Mouse (Mus musculus) spleen, adult 10 weeks (tissue): ENCODE measurements around the gene Rccd1. TPM values are rescaled to one million over a fixed set of nuclear protein-coding genes. Genes with fewer than 3 reads are reported as not detected.

Experiments used
- polyA plus RNA-seq: library from polyadenylated mRNA; stranded (reverse); fragments of 350-450 nt; fragmentation: Illumina TruSeq; extraction: RNeasy Lipid Tissue Mini Kit (QIAGEN cat#74804); gene quantifications from one replicate; pipeline ENCODE4 v1.2.3, GENCODE M21; 2015; ENCODE audit warnings: low replicate concordance; ENCODE audit not compliant: insufficient read depth

The Rccd1 gene
- 39.0 TPM for polyA plus RNA-seq

DNA sequence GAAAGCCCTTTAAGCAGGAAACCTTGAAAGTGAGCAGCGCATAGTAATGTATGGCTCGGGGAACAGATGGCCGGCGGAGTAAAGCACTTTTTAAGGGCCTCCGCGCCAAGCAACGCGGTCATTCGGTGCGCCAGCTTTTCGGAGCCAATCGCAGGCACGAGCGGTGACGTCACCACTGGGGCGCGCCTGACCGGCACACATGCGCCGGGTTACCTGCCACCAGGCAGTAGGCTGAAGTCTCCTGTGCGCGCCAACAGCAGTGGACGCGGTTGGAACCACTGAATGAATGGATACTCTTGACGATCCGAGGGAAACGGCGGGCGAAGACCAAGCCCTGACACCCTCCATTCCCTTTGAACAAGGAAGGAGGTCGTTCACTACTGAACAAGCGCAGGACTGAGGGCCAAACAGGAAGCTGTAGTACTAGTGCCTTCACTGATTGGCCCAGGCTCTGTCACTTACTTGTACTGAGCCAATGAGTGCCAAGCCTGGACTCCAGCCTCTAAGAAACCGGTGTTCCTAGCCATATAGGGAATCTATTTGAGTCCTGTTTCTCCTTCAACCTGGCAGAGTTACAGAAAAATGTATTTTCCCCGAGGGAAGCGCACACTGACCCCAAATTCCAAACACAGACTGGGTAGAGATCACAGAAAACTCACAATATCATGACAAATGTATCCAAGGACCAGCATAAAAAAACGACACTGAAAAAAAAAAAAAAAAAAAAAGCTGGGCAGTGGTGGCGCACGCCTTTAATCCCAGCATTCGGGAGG, at the start of gene Rccd1:
Rccd1 (minus strand) TSS at position 412 of the 773 bp plus-strand sequence.

DNA sequence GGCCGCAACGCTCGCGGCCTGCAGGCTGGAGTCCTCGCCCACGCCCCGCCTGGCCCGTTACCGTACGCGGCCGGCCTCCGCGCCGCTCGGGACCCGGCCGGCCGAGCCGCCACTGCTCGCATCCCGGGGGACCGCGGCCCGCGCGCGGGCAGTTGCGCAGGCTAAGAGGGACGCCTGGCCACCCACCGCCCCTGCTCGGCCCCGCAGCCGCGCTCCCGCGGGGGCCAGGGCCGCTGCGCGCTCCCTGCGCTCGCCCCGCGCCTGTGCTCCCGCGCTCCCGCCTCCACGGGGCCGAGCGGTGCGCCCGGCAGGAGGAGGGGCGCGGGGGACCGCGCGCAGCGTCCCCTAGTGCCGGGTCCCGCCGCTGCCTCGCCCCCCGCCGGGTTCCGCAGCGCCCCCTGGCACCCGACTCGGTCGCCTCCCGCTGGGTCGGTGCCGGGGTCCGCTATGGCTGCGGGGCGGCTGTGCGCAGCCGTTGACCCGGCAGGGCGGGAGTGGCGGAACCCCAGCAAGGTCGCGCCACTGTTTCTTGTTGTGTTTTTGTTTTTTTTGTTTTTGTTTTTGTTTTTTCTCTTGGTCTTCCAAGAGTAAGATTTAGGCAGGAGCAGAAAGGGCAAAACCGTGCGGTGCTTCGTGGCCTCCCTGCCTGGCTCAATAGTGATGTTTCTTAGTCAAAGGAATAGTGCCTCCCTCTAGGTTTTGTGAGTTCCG, 46.9 kb upstream of the Rccd1 start, which contains the start of gene Man2a2:
Man2a2 (minus strand) TSS at position 335 of the 711 bp plus-strand sequence.

DNA sequence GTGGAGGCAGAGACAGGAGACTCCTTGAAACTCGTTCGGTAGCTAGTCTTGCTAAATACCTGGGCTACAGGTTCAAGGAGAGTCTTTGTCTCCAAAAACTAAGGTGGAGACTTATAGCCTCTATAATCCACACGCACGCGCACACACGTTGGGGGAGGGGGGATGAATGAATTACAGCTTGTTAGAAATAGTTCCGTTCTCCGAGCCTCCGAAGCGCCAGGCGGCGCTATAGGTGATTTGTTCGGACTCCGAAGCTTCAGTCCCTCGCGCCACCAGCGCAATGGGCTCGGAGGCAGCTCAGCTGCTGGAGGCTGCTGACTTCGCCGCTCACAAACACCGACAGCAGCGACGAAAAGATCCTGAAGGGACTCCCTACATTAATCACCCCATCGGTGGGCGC, 18.6 kb upstream of the Rccd1 start, which contains the start of gene Hddc3:
Hddc3 (plus strand) TSS at position 247 of the 400 bp plus-strand sequence.

DNA sequence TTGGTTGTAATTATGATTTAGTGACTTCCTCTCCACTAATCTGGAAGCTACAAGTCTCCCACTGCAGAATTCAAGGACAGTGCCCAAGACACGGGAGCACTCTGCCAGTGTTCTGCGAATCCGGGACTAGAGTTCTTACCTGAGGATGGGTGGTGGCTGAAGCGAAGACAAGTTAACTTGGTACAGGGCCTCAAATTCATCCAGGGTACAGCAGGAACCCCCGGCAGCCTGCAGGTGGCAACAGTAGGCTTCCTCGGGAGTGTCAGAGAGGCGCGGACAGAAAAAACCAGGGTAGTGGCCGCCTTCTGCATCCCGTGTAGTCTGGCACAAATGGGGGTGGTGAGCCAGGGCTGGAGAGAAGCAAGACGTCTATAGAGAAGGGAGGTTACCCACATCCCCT, 16.5 kb upstream of the Rccd1 start, which contains the start of gene Unc45a:
Unc45a (minus strand) TSS at position 213 of the 400 bp plus-strand sequence.

DNA sequence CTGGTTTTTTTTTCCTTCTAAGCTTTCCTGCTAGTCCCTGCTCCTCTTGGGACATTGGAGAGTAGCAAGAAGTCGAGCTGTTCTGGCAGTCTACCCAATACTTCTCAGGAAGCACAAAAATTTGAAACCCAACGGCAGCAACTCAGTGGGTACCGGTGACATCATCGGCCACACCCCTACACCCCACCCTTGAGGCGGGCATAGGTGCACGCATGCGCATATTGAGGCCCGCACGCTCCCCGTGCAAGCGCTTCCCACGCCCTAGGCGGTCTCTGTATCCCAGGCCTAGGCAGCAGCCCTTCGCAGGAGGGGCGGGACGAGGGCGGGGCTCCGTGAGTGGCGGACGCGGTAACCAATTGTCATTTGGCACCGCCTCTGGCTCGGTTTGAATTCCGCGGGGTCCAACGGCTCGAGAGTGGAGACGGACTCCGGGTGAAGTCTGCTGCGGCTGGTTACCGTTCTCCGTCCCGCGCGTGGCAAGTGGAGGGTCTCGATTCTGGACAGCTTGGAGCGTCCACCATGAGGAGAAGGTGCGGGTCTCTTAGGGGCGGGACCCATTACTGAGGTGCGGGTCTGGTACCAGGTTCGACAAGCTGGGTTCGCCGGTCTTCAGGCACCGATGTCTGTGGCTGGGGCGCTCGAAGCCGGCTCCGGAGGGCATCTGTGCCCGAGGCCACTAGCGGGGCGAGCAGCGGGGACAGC, 30.0 kb downstream of the Rccd1 start, which contains the start of gene Prc1:
Prc1 (plus strand) TSS at position 389 of the 702 bp plus-strand sequence.

DNA sequence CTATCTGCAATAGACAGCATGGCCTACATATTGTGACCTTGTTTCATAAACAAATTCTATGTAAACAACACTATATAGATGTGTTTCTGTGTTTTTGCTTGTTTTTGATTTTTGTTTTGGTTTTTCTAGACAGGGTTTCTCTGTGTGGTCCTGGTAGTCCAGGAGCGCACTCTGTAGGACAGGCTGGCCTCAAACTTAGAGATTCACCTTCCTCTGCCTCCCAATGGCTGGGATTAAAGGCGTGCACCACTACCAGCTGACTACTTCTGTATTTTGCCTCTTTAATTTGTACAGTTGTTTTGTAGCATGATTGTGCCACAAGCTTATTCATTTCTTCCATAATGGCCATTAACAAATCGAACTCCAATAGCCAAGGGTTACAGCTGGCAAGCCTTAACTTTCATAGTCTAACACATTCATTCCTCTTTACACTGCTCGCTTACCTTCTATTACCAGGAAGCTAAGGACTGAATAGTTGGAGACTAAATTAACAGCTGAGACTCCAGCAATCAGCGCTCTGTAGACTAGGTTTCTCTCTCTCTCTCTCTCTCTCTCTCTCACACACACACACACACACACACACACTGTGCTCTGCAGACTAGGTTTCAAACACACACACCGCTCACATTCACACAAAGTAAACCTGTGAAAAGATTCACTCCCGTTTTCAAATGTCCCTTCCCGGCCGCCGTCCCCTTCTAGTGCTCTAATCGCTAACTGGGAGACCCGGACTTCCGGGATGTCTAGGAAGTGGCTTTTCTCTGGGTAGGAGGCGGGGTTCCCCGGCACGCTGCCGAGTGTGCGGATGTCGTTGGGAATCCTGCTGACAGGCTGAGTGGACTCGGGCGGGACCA, 55.1 kb downstream of the Rccd1 start, which contains the start of gene Vps33b:
Vps33b (plus strand) TSS at position 753 of the 854 bp plus-strand sequence.

DNA sequence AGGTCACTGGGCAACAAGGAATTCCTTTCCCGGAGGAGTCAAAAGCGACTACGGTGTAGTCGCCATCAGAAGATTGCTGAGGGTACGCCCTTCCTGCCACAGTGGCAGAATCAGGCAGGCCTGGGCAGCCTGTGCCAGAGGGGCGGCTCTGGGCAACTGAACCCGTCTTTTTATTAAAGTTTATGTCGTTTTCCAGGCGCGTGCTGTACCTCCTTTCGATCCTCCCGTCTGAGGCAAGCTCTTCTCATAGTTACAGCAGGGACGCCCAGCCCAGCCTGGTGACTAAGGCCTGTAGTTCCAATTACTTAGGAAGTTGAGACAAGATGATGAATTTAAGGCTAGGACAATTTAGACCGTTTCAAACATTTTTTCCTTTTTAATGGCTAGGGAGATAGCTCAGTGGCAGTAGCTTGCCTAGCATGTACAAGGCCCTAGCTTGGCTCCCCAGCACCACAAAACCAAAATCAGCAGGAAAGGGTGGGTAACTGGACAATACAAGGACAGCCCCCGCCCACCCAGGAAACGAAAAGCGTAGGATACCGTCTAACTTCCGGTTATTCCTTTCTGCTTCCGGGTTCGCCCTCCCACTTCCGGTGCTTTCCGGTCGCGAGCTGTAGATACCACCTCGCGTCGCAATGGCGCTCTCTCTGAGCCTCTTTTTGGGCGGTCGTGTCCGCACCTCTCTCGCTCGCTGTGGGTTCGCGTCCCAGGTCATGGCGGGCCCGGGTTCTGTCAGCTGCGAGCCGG, 63.5 kb downstream of the Rccd1 start, which contains the start of gene Ngrn:
Ngrn (plus strand) TSS at position 591 of the 747 bp plus-strand sequence.

DNA sequence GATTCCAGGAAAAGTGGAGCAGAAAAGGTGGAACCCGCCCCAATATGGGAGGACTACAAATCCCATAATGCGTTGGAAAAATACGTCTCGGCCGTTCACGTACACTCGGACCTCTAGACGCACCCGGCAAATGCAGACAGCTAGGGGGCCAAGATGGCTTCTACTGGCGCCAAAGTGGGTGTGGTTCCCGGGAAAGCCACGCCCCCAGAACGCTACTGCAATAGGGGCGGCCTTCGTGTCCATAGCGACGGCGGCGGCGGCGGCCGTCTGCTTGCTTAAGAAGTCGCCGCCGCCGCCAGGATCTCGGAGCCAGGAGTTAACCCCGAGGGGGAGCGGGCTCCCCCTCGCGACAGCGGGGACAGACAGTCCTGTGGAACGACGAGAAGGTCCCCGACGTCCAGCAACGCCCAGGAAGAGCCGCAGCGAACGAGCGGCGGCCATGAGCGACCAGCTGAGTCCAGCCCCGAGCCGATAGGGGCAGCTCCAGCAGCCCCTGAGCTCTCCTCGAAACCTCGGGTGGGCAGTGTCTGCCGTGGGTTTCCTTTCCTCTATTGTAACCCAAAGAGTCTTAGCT, 78.0 kb downstream of the Rccd1 start, which contains the start of gene Ttll13:
Ttll13 (plus strand) TSS at position 229 of the 574 bp plus-strand sequence.

Other genes starting within 250 kb of the Rccd1 start
- gene Idh2, start 209.1 kb downstream of the Rccd1 start, polyA plus RNA-seq: 27.1 TPM
- gene Sema4b, start 137.6 kb downstream of the Rccd1 start, polyA plus RNA-seq: 27.9 TPM
- gene Cib1, start 91.6 kb downstream of the Rccd1 start, polyA plus RNA-seq: 110 TPM
- 3.4 TPM for gene Gdpgp1, start 91.6 kb downstream of the Rccd1 start, polyA plus RNA-seq
- gene Ttll13, start 78.1 kb downstream of the Rccd1 start, polyA plus RNA-seq: 0.23 TPM
- 35.1 TPM for gene Ngrn, start 63.2 kb downstream of the Rccd1 start, polyA plus RNA-seq
- 18.0 TPM for gene Vps33b, start 54.8 kb downstream of the Rccd1 start, polyA plus RNA-seq
- gene Prc1, start 30.0 kb downstream of the Rccd1 start, polyA plus RNA-seq: 24.4 TPM
- gene Unc45a, start 16.6 kb upstream of the Rccd1 start, polyA plus RNA-seq: 16.0 TPM
- 21.5 TPM for gene Hddc3, start 18.6 kb upstream of the Rccd1 start, polyA plus RNA-seq
- gene Man2a2, start 46.9 kb upstream of the Rccd1 start, polyA plus RNA-seq: 42.3 TPM
- 16.4 TPM for gene Fes, start 63.5 kb upstream of the Rccd1 start, polyA plus RNA-seq
- 10.5 TPM for gene Furin, start 81.0 kb upstream of the Rccd1 start, polyA plus RNA-seq
- gene Blm, start 210.7 kb upstream of the Rccd1 start, polyA plus RNA-seq: 13.8 TPM